Mouse (Mus musculus): ENCODE results near the gene Zfp423. TPM values are rescaled to one million over a fixed set of nuclear protein-coding genes. Genes with fewer than 3 reads are reported as not detected.

Gene Zfp423
- polyA plus RNA-seq, 1 experiment from 2014 or later = 63.0 TPM

- H3K9ac ChIP-seq (replicated peaks; ENCODE audit: low read length) = peak overlapping the region; percentile 97
- no peaks in the 10 kb centered on the region for H3K9me3 ChIP-seq (ENCODE audit: control insufficient read depth, low read length)
- ATAC-seq (ENCODE audit: low FRiP score, low TSS enrichment) (no peak), DNase-seq (peak; percentile 59)
- H3K4me1 ChIP-seq (ENCODE audit: control insufficient read depth, insufficient read depth, low read length) = peaks cover 68% of the 10 kb centered on the region
- WGBS = under 1% methylated on average over 20 of the region's 20 CpGs
- peak overlapping the region; percentile 98 for H3K27ac ChIP-seq (replicated peaks; ENCODE audit: low read depth, low read length)
- H3K4me2 ChIP-seq (ENCODE audit: low read length) = peak overlapping the region; percentile 87
- H3K36me3 ChIP-seq (ENCODE audit: control insufficient read depth, insufficient read depth, low read length) = no peaks in the 10 kb centered on the region
- peak overlapping the region; percentile 95 for H3K4me3 ChIP-seq (replicated peaks; ENCODE audit: low read depth, low read length)
- peaks cover 9% of the 10 kb centered on the region; the same call in 1 of the 2 replicates for H3K27me3 ChIP-seq (ENCODE audit: control insufficient read depth, insufficient read depth, low read length)
Observed at GRCm38 (mm10) chr8:87957871-87958450, 1.4 kb downstream of the Zfp423 start.

GRCm38 (mm10) chr8:87956001-87956400, 3.4 kb downstream of the Zfp423 start:
- no peaks in the 10 kb centered on the region for H3K36me3 ChIP-seq (ENCODE audit: control insufficient read depth, insufficient read depth, low read length)
- H3K4me3 ChIP-seq (replicated peaks; ENCODE audit: low read depth, low read length) = no peak overlapping the region
- WGBS = 54% methylated on average over 5 of the region's 5 CpGs
- peak overlapping the region; percentile 87 for H3K4me2 ChIP-seq (ENCODE audit: low read length)
- ATAC-seq (ENCODE audit: low FRiP score, low TSS enrichment) (no peak), DNase-seq (no peak)
- no peak overlapping the region for H3K9ac ChIP-seq (replicated peaks; ENCODE audit: low read length)
- no peaks in the 10 kb centered on the region for H3K9me3 ChIP-seq (ENCODE audit: control insufficient read depth, low read length)
- H3K27me3 ChIP-seq (ENCODE audit: control insufficient read depth, insufficient read depth, low read length) = no peaks in the 10 kb centered on the region
- peaks cover 55% of the 10 kb centered on the region for H3K4me1 ChIP-seq (ENCODE audit: control insufficient read depth, insufficient read depth, low read length)
- H3K27ac ChIP-seq (replicated peaks; ENCODE audit: low read depth, low read length) = no peak overlapping the region

GRCm38 (mm10) chr8:87953473-87953872, 5.9 kb downstream of the Zfp423 start:
- no peak for DNase-seq
- no peaks in the 10 kb centered on the region for H3K36me3 ChIP-seq (ENCODE audit: control insufficient read depth, insufficient read depth, low read length)
- H3K9me3 ChIP-seq (ENCODE audit: control insufficient read depth, low read length) = no peaks in the 10 kb centered on the region
- no peak overlapping the region; the same call in 1 of the 2 replicates for H3K9ac ChIP-seq (replicated peaks; ENCODE audit: low read length)
- H3K4me2 ChIP-seq (ENCODE audit: low read length) = peak overlapping the region; percentile 87
- 6% methylated on average over 5 of the region's 5 CpGs for WGBS
- H3K27me3 ChIP-seq (ENCODE audit: control insufficient read depth, insufficient read depth, low read length) = no peaks in the 10 kb centered on the region
- H3K27ac ChIP-seq (replicated peaks; ENCODE audit: low read depth, low read length) = peak overlapping the region; percentile 22; the same call in 1 of the 2 replicates
- H3K4me1 ChIP-seq (ENCODE audit: control insufficient read depth, insufficient read depth, low read length) = peaks cover 62% of the 10 kb centered on the region
- no peak for ATAC-seq (ENCODE audit: low FRiP score, low TSS enrichment)
- no peak overlapping the region for H3K4me3 ChIP-seq (replicated peaks; ENCODE audit: low read depth, low read length)

- peaks cover 55% of the 10 kb centered on the region for H3K4me1 ChIP-seq (ENCODE audit: control insufficient read depth, insufficient read depth, low read length)
- no peak for ATAC-seq (ENCODE audit: low FRiP score, low TSS enrichment)
Observed at GRCm38 (mm10) chr8:87952298-87952697, 7.1 kb downstream of the Zfp423 start.

GRCm38 (mm10) chr8:87944225-87944934, 15.0 kb downstream of the Zfp423 start:
- Histone ChIP-seq H3K4me2 (ENCODE audit: low read length) (peak overlapping the region; percentile 73), H3K27ac (replicated peaks; ENCODE audit: low read depth, low read length) (no peak overlapping the region), H3K4me3 (replicated peaks; ENCODE audit: low read depth, low read length) (no peak overlapping the region), H3K27me3 (ENCODE audit: control insufficient read depth, insufficient read depth, low read length) (no peaks in the 10 kb centered on the region), H3K9ac (replicated peaks; ENCODE audit: low read length) (no peak overlapping the region), H3K9me3 (ENCODE audit: control insufficient read depth, low read length) (no peaks in the 10 kb centered on the region), H3K4me1 (ENCODE audit: control insufficient read depth, insufficient read depth, low read length) (peaks cover 30% of the 10 kb centered on the region), H3K36me3 (ENCODE audit: control insufficient read depth, insufficient read depth, low read length) (no peaks in the 10 kb centered on the region)
- WGBS = 26% methylated on average over 5 of the region's 5 CpGs
- no peak for ATAC-seq (ENCODE audit: low FRiP score, low TSS enrichment)
- no peak for DNase-seq

More at GRCm38 (mm10) chr8:87952298-87952697, 7.1 kb downstream of the Zfp423 start:
- WGBS = 83% methylated on average over 6 of the region's 6 CpGs
- H3K27me3 ChIP-seq (ENCODE audit: control insufficient read depth, insufficient read depth, low read length) = no peaks in the 10 kb centered on the region
- no peak overlapping the region for H3K27ac ChIP-seq (replicated peaks; ENCODE audit: low read depth, low read length)
- no peaks in the 10 kb centered on the region for H3K36me3 ChIP-seq (ENCODE audit: control insufficient read depth, insufficient read depth, low read length)
- no peak for DNase-seq
- H3K4me2 ChIP-seq (ENCODE audit: low read length) = no peak overlapping the region
- no peaks in the 10 kb centered on the region for H3K9me3 ChIP-seq (ENCODE audit: control insufficient read depth, low read length)
- no peak overlapping the region for H3K9ac ChIP-seq (replicated peaks; ENCODE audit: low read length)
- H3K4me3 ChIP-seq (replicated peaks; ENCODE audit: low read depth, low read length) = no peak overlapping the region

GRCm38 (mm10) chr8:87943651-87944091, 15.7 kb downstream of the Zfp423 start:
- Histone ChIP-seq H3K27me3 (ENCODE audit: control insufficient read depth, insufficient read depth, low read length) (no peaks in the 10 kb centered on the region), H3K9ac (replicated peaks; ENCODE audit: low read length) (peak overlapping the region; percentile 57), H3K4me3 (replicated peaks; ENCODE audit: low read depth, low read length) (peak overlapping the region; percentile 32), H3K9me3 (ENCODE audit: control insufficient read depth, low read length) (no peaks in the 10 kb centered on the region), H3K27ac (replicated peaks; ENCODE audit: low read depth, low read length) (0 out of 2 replicates have a peak overlapping the region, but pooled peaks have one; percentile 10), H3K4me1 (ENCODE audit: control insufficient read depth, insufficient read depth, low read length) (peaks cover 37% of the 10 kb centered on the region), H3K36me3 (ENCODE audit: control insufficient read depth, insufficient read depth, low read length) (no peaks in the 10 kb centered on the region), H3K4me2 (ENCODE audit: low read length) (peak overlapping the region; percentile 73)
- WGBS = 2% methylated on average over 41 of the region's 42 CpGs
- peak; percentile 69 for DNase-seq
- peak; percentile 18; the same call in 1 of the 2 replicates for ATAC-seq (ENCODE audit: low FRiP score, low TSS enrichment)

GRCm38 (mm10) chr8:87940646-87941045, 18.7 kb downstream of the Zfp423 start:
- no peak for DNase-seq
- Histone ChIP-seq H3K36me3 (ENCODE audit: control insufficient read depth, insufficient read depth, low read length) (no peaks in the 10 kb centered on the region), H3K27ac (replicated peaks; ENCODE audit: low read depth, low read length) (no peak overlapping the region), H3K4me1 (ENCODE audit: control insufficient read depth, insufficient read depth, low read length) (peaks cover 54% of the 10 kb centered on the region), H3K9me3 (ENCODE audit: control insufficient read depth, low read length) (no peaks in the 10 kb centered on the region), H3K27me3 (ENCODE audit: control insufficient read depth, insufficient read depth, low read length) (no peaks in the 10 kb centered on the region), H3K4me2 (ENCODE audit: low read length) (no peak overlapping the region), H3K4me3 (replicated peaks; ENCODE audit: low read depth, low read length) (no peak overlapping the region), H3K9ac (replicated peaks; ENCODE audit: low read length) (no peak overlapping the region)
- 24% methylated on average over 6 of the region's 6 CpGs for WGBS
- ATAC-seq (ENCODE audit: low FRiP score, low TSS enrichment) = no peak

GRCm38 (mm10) chr8:87939308-87939936, 20.0 kb downstream of the Zfp423 start:
- Histone ChIP-seq H3K4me2 (ENCODE audit: low read length) (peak overlapping the region; percentile 49; the same call in 1 of the 2 replicates), H3K9me3 (ENCODE audit: control insufficient read depth, low read length) (no peaks in the 10 kb centered on the region), H3K27ac (replicated peaks; ENCODE audit: low read depth, low read length) (peak overlapping the region; percentile 64; the same call in 1 of the 2 replicates), H3K36me3 (ENCODE audit: control insufficient read depth, insufficient read depth, low read length) (no peaks in the 10 kb centered on the region), H3K4me3 (replicated peaks; ENCODE audit: low read depth, low read length) (no peak overlapping the region), H3K27me3 (ENCODE audit: control insufficient read depth, insufficient read depth, low read length) (no peaks in the 10 kb centered on the region), H3K9ac (replicated peaks; ENCODE audit: low read length) (no peak overlapping the region), H3K4me1 (ENCODE audit: control insufficient read depth, insufficient read depth, low read length) (peaks cover 54% of the 10 kb centered on the region)
- ATAC-seq (ENCODE audit: low FRiP score, low TSS enrichment) (no peak), DNase-seq (no peak)
- WGBS = 7% methylated on average over 8 of the region's 8 CpGs

Data from midbrain, embryonic 14.5 days (tissue).